Mouse (Mus musculus) cerebellum, adult 2 months (tissue): ENCODE data around the gene Gm3880.
"Not testable (repeated sequence)": the region's sequence is repeated elsewhere in the genome, so short reads cannot be mapped to it uniquely, and the experiment has no call there.

Experiments used
- CTCF ChIP-seq: fragments of 200-500 bp; IDR thresholded peaks from 2 replicates; pipeline ENCODE4 v1.5.1; 2011; ENCODE audit warnings: low read depth, mild to moderate bottlenecking, control low read depth, low read length, moderate library complexity, borderline replicate concordance; ENCODE audit not compliant: insufficient read depth
- POLR2A ChIP-seq: fragments of 200-500 bp; IDR thresholded peaks from 2 replicates; pipeline ENCODE4 v1.6.1; 2011; ENCODE audit warnings: low read length, control low read depth, borderline replicate concordance; ENCODE audit not compliant: insufficient read depth

GRCm38 (mm10) chrX:102700636-102701035, 13.9 kb upstream of the Gm3880 start:
- not testable (repeated sequence) for TF ChIP-seq CTCF, POLR2A
